Mouse (Mus musculus): ENCODE measurements around the gene Apela. TPM values are rescaled to one million over a fixed set of nuclear protein-coding genes. Genes with fewer than 3 reads are reported as not detected.

Gene Apela
- total and polyA plus RNA-seq, 3 experiments = not detected

DNA sequence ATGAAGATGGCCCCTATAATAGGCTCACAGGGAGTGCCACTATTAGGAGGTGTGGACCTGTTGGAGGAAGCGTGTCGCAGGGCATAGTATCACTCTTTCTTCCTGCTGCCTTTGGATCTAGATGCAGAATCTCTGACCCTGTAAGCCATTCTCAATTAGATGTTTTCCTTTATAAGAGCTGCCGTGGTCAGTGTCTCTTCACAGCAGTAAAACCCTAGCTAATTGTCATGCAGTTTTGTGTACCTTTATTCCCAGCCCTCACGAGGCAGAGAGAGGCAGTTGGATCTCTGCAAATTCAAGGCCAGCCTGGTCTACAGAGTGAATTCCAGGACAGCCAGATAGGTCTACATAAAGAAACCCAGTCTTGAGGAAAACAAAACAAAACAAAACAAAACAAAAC, 25.1 kb upstream of the Apela start:
- Histone ChIP-seq H3K9me3 (replicated peaks; ENCODE audit: low read length) (no peaks in the 10 kb centered on the region), H3K36me3 (replicated peaks in 1 of 2; ENCODE audit: control insufficient read depth in 1 of 2, insufficient read depth in 1 of 2, low read length in 1 of 2) (no peaks in the 10 kb centered on the region), H3K4me1 (ENCODE audit: control insufficient read depth in 1 of 2, insufficient read depth in 2 of 2) (no peaks in the 10 kb centered on the region; a peak in 1 of 4 replicates), H3K27ac (ENCODE audit: insufficient read depth, low read depth) (no peak overlapping the region), H3K27me3 (replicated peaks) (no peaks in the 10 kb centered on the region), H3K4me3 (replicated peaks in 1 of 3; ENCODE audit: low read depth in 2 of 3, low read length in 2 of 3, poor library complexity in 1 of 3) (no peak overlapping the region), H3K9ac (ENCODE audit: insufficient read depth, low read depth) (no peak overlapping the region), H3K79me2 (replicated peaks; ENCODE audit: control insufficient read depth, extremely low read depth, insufficient read depth, poor library complexity, severe bottlenecking) (no peaks in the 10 kb centered on the region), H3K4me2 (ENCODE audit: insufficient read depth, low read depth, poor library complexity, severe bottlenecking) (no peak overlapping the region)
- no peak for DNase-seq (ENCODE audit: extremely low read depth)
- in situ Hi-C loops (cut with MboI; ENCODE audit: low pct_ligation_motif_present, low pct_unique_long_range_greater_than_20kb, low sequenced_read_pairs) (no loop called here), dilution Hi-C loops (cut with MboI; ENCODE audit: extremely low pct_ligation_motif_present, extremely low pct_unique_long_range_greater_than_20kb, low sequenced_read_pairs) (no loop called here)
- TF ChIP-seq TBP (conservative IDR thresholded peaks at IDR 0.05; ENCODE audit: low read depth, low read length) (no peak), RCOR1 (conservative IDR thresholded peaks at IDR 0.05; ENCODE audit: low read depth, low read length) (no peak), IRF4 (IDR thresholded peaks at IDR 0.05; ENCODE audit: low read depth, low read length) (no peak), UBTF (IDR thresholded peaks at IDR 0.05; ENCODE audit: low read depth, low read length) (no peak), MAX (IDR thresholded peaks at IDR 0.05; ENCODE audit: low read length) (no peak), POLR2AphosphoS2 (IDR thresholded peaks at IDR 0.05; ENCODE audit: low read depth, low read length) (no peak), RAD21 (IDR thresholded peaks at IDR 0.05; ENCODE audit: low read depth, low read length) (no peak)

DNA sequence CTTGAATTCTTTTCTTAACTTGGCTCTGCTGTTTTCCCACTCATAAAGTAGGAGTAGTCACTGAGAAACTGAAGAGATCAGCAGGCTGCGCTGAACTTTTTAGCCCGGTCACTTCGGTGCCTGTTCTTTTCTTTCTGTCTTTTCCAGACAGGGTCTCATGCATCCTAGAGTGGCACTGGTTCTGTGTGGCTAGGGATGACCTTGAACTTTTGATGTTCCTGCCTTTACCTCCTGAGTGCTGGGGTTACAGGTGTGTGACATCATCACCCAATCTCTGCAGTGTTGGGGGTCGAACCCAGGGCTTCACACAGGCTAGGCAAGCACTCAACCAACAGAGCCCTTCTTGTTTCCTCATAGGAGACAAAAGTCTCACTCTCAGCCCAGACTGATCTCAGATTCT, 19.6 kb upstream of the Apela start:
- in situ Hi-C loops (cut with MboI; ENCODE audit: low pct_ligation_motif_present, low pct_unique_long_range_greater_than_20kb, low sequenced_read_pairs) (no loop called here), dilution Hi-C loops (cut with MboI; ENCODE audit: extremely low pct_ligation_motif_present, extremely low pct_unique_long_range_greater_than_20kb, low sequenced_read_pairs) (no loop called here)
- no peaks in the 10 kb centered on the region for H3K36me3 ChIP-seq (replicated peaks in 1 of 2; ENCODE audit: control insufficient read depth in 1 of 2, insufficient read depth in 1 of 2, low read length in 1 of 2)
- H3K4me2 ChIP-seq (ENCODE audit: insufficient read depth, low read depth, poor library complexity, severe bottlenecking) = no peak overlapping the region
- TF ChIP-seq E2F4 (IDR thresholded peaks at IDR 0.05; ENCODE audit: insufficient replicate concordance, low read depth, low read length) = no peak
- no peak for TF ChIP-seq CHD1 (IDR thresholded peaks at IDR 0.05; ENCODE audit: low read depth, low read length)
- TF ChIP-seq ELF1 (IDR thresholded peaks at IDR 0.05; ENCODE audit: low read depth, low read length) = no peak
- TF ChIP-seq KAT2A (IDR thresholded peaks at IDR 0.05; ENCODE audit: insufficient replicate concordance, low read length) = no peak
- TF ChIP-seq ZNF384 (IDR thresholded peaks at IDR 0.05; ENCODE audit: low read depth, low read length) = no peak
- no peak for TF ChIP-seq ETS1 (conservative IDR thresholded peaks at IDR 0.05; ENCODE audit: low read depth, low read length)
- no peak for TF ChIP-seq BHLHE40 (IDR thresholded peaks at IDR 0.05; ENCODE audit: low read depth, low read length)
- TF ChIP-seq USF1 (IDR thresholded peaks at IDR 0.05; ENCODE audit: low read depth, low read length) = no peak
- TF ChIP-seq TCF12 (IDR thresholded peaks at IDR 0.05; ENCODE audit: low read depth, low read length) = no peak
- TF ChIP-seq PAX5 (IDR thresholded peaks at IDR 0.05; ENCODE audit: low read length) = no peak
- no peak for TF ChIP-seq TBP (conservative IDR thresholded peaks at IDR 0.05; ENCODE audit: low read depth, low read length)
- no peak for TF ChIP-seq GABPA (IDR thresholded peaks at IDR 0.05; ENCODE audit: insufficient replicate concordance, low read depth, low read length)
- no peak for TF ChIP-seq CHD2 (IDR thresholded peaks at IDR 0.05; ENCODE audit: low read length)
- no peak for TF ChIP-seq JUN (IDR thresholded peaks at IDR 0.05; ENCODE audit: insufficient read depth, low read depth, low read length)
- TF ChIP-seq NRF1 (IDR thresholded peaks at IDR 0.05; ENCODE audit: low read depth, low read length) = no peak
- TF ChIP-seq MAX (IDR thresholded peaks at IDR 0.05; ENCODE audit: low read length) = no peak
- TF ChIP-seq CTCF (conservative IDR thresholded peaks at IDR 0.05 in 1 of 2, IDR thresholded peaks at IDR 0.05 in 1 of 2; ENCODE audit: low read depth in 2 of 2, low read length in 2 of 2) = no peak
- no peak for TF ChIP-seq SMC3 (IDR thresholded peaks at IDR 0.05; ENCODE audit: low read depth, low read length)
- H3K79me2 ChIP-seq (replicated peaks; ENCODE audit: control insufficient read depth, extremely low read depth, insufficient read depth, poor library complexity, severe bottlenecking) = no peaks in the 10 kb centered on the region
- no peak overlapping the region for H3K4me3 ChIP-seq (replicated peaks in 1 of 3; ENCODE audit: low read depth in 2 of 3, low read length in 2 of 3, poor library complexity in 1 of 3)
- no peaks in the 10 kb centered on the region for H3K4me1 ChIP-seq (ENCODE audit: control insufficient read depth in 1 of 2, insufficient read depth in 2 of 2)
- DNase-seq (ENCODE audit: extremely low read depth) = no peak
- no peaks in the 10 kb centered on the region for H3K27me3 ChIP-seq (replicated peaks)
- H3K27ac ChIP-seq (ENCODE audit: insufficient read depth, low read depth) = no peak overlapping the region
- H3K9me3 ChIP-seq (replicated peaks; ENCODE audit: low read length) = no peaks in the 10 kb centered on the region
- no peak overlapping the region for H3K9ac ChIP-seq (ENCODE audit: insufficient read depth, low read depth)
